Mouse (Mus musculus): ENCODE measurements around the gene Scn11a.

DNA sequence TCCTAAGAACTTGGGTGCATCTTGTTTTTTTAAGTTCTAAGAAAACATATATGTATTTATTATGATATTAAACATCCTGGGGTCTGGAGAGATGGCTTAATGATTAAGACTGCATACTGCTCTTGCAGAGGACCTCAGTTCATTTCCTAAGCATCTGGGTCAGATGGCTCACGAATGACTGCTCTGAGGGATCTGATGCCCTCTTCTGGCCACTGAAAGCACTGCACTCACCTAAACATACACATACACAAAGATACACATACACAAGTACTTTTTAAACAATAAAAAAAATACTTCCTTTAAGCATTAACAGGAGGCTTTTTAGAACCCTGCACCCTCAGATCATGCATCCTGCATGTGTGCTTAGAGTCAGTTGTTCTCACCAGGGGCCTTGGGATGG, 65.8 kb downstream of the Scn11a start:
- 0 out of 2 replicates have a peak, but pooled peaks have one; percentile 9 for TF ChIP-seq CTCF (IDR thresholded peaks at IDR 0.05)
- TF ChIP-seq EP300 (IDR thresholded peaks at IDR 0.05; ENCODE audit: insufficient read depth, low read depth, low read length) = no peak
- TF ChIP-seq POLR2A (IDR thresholded peaks at IDR 0.05; ENCODE audit: insufficient read depth, low read depth, low read length) = no peak

Measured in heart, adult 2 months (tissue).